Mouse (Mus musculus): Measurements from ENCODE around the gene C2cd3.
"Not testable (repeated sequence)": the region's sequence is repeated elsewhere in the genome, so short reads cannot be mapped to it uniquely, and the experiment has no call there.

The C2cd3 gene

DNA sequence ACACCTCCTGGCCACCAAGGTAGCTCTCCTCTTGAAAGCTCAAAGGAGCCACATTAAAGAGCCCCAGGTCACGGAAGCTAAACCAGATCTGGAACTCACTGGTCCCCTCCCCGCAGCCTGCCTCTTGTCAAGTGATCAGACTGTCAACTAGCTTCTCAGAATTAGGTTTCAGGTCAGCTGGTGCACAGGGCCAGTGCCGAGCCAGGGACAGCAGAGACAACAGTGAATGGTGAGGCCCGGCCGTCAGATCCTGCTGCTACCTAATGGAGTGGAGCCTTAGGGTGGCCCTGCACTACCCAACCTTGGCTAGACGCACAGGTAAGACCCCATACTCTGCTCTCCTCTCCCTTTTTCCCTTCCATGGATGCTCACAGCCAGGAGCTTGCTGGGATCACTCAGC, 100.7 kb downstream of the C2cd3 start, which contains the start of gene Ucp3:
Gene Ucp3 (plus strand): TSS at position 214 of the 400 bp plus-strand sequence.
- peak; percentile 97 for DNase-seq

DNA sequence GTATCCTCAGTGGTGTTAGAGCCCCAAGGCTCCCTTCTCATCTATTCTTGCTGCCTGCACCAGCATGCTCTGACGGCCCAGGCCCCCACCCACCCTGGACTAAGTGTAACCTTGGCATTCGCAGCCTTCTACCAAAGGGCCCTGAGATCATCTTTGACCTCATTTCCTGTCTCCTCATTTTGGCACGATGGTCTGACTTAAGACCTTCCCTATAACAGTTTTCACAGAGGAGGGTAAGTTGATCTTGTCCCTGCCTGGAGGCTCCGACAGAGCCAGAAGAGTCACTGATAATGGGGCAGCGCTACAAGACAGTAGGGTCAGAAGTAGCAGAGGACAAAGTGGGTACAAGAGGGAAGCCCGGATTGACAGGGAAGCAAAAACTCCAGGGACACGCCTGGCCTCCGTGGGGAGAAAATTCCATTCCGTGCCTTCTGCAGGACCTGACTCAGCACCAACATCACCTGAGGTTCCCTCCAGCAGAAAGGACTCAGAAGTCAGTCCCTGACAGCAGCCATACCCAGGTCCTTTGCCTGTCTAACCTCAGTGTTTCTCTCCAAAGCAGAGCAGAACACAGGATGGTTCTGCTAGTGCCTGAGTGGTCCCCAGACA, 101.9 kb downstream of the C2cd3 start:
- peak; percentile 88 for DNase-seq

DNA sequence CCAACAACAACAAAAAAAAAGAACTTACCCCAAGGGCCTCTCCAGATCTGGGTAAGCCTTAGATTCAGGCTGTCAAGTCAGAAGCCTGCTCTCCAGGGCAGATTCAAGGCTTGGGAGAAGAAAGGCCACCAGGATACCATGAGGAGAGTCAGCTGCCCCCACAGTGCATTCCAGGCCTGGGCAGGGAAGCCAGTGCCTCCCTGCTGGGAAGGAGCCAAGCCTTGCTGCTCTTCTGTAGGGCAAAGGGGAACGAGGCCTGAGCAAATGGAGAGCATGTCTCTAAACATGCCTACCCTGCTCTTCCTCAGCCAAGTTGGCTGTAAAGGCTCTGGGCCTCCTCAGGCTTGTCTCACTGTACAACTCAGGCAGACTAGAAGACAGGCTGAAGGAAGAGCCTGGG, 102.6 kb downstream of the C2cd3 start:
- peak; percentile 98 for DNase-seq

DNA sequence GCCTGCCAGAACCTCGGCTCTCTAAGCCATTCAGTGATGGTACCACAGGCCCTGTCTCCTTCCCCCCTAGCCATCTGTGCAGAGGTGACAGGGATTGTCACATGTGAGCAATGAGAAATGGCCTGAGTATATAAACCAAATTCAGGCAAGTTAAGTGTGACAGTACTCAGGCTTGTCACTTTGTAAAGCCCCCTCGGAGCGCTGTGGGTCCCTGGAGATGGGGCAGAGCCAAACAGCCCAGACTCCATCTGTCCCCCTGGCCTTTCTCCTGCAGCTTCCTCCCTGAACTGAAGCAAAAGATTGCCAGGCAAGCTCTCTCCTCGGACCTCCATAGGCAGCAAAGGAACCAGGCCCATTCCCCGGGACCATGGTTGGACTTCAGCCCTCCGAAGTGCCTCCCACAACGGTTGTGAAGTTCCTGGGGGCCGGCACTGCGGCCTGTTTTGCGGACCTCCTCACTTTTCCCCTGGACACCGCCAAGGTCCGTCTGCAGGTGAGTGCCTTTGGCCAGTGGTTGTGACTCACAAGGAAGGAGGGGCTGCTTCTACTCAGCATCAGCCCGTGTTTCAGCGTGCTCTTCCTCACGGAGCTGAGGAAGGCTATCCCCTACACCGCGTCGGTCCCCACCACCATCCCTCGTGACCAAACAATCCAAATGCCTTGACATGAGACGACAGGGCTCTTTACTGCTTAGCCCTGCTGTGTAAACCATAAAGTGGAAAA, 107.2 kb downstream of the C2cd3 start:
- DNase-seq, result peak; percentile 86

DNA sequence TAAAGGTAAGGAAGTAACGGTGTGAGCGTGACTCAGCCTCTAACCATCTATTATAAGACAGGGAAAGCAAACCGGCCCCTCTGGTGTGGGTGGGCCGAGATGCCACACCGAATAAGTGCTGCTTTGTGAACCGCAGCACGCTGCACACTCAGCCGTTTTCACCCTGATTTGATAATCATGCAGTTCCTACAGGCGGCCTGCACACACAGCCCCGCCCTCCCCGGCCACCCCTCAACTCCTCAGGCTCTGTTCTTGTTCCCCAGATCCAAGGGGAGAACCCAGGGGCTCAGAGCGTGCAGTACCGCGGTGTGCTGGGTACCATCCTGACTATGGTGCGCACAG, 107.8 kb downstream of the C2cd3 start:
- no peak for DNase-seq

DNA sequence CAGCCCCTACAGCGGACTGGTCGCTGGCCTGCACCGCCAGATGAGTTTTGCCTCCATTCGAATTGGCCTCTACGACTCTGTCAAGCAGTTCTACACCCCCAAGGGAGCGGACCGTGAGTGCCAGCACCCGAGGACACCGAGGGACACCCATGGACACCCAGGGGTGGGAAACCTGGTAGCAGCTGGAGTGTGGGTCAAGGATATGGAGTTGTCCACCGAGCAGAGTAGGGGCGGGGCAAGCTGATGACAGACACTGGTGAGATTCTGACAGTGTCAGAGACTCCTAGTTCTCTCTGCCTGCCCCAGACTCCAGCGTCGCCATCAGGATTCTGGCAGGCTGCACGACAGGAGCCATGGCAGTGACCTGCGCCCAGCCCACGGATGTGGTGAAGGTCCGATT, 108.1 kb downstream of the C2cd3 start:
- peak; percentile 88 for DNase-seq

DNA sequence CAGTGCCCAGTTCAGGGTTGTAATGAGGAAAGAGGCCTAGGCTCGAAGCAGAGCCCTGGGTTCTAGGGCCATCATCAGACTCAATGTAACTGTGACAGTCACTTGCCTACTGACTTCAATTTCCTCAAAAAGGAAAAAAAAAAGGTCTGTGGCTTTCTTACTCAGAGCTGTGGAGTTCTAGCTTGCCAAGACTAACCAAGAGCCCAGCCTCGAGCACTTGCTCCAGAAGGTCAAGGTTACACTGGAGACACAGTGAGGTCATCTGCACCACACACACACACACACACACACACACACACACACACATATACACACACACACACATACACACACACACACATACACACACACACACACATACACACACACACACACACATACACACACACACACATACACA, 110.0 kb downstream of the C2cd3 start:
- DNase-seq, result not testable (repeated sequence)

DNA sequence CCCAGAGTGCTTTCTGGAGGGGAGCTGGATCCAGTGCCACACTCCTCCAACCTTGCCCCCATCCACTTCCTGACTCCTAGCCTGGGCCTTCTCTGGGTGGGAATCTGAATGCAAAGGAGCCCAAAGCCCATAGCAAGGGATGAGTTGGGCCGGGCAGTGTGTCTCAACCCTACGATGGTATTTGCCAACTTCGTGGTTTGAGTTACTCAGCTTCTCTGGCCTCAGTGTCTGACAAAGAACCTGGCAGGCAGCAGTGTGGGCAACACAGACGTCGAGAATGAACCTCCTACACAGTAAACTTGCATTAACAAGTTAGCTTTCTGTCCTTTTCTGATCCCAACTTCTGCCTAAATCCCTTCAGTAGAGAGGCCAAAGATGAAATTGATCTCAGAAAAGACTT, 112.5 kb downstream of the C2cd3 start:
- DNase-seq, result no peak

DNA sequence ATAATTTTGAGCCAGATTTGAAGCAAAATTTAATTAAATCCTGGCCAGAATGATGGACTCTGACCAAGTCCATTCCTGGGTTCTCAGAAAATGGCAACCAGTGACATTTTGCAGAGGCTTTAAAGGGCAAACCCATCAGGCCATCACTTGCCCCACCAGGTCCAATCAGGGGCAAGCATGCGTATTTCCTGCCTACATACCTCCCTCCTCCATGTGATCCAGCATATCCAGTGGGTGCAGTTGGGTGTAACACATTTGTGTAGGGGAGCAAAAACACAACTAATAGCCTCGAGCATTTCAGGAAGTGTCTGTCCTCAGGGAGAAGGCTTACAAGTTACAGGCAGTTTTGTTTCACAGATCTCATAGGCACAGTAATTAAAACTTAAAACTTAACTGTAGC, 115.3 kb downstream of the C2cd3 start:
- DNase-seq, result no peak

DNA sequence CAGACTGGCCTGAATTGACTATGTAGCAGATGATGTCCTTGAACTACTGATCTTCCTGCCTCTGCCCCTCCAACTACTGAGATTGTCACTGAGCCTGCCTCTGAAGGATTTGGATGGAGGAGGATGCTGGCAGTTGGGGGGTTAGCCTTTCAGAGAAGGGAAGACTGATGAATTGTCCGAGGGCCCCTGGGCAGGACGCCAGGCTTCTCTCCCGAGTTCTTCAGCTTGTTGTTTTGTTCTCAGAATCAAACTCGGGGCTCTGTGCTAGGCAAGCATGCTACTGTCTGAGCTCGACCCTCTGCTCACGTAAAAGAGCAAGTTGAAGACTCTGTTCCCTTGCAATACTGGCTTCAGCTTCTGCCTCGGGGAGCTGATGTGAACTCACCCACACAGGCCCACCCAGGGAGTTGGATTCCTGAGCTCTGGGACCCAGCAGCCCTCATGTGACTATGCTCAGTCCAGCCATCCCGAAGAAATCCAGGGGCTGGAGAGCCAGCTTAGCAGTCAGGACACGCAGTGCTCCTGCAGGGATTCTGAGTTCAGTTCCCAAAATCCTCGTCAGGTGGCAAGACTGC, 116.5 kb downstream of the C2cd3 start:
- peak; percentile 90 for DNase-seq

DNA sequence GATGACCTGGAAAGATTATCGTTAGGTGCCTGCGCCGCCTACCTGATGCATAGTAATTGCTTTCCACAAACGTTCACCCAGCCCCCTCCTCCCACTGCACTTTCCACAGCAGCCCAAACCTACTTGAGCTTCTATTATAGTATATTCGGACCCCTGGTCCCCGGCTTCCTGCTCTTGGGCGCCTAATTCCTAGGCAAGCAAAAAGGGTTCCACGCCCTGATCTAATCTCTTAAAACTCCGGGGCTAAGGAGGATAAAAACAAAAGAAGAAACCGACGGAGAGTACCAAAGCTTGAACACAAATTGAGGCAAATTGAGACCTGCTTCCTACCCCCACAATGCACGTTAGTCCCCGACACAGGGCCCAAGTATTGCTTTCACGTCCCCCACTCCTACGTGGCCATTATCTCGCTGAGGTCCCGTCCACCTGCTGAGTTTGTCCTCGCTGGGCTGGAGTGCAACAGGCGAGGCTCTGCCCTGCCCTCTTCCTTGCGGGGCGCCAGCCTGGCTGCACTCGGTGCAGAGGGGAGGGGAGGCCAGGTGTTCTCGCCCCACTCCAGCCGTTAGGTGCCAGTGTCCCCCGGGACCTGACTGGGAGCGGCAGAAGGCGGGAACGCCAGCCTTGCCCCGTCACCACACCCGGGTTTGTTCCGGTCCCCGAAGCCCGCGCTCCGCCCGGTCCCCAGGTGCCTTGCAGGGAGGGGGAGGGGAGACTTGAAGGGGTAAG, 120.5 kb downstream of the C2cd3 start:
- DNase-seq, result peak; percentile 93

DNA sequence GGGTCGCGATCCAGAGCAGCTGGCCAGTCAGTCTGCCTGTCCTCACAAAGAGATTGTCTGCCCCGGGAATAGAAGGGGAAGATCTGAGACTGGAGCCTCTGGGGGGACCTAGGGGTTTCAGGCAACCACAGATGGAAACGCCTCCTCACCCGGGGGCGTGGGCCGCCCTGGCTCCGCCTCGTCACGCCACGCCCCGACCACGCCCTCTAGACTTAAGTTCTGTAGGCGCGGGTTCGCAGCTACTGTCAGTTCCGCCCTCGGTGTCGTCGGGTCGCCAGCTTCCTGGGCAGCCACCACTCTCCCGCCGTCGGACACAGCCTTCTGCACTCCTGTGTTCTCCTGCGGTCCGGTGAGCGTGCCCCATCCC, 121.1 kb downstream of the C2cd3 start, which contains the start of gene Ucp2:
Gene Ucp2 (plus strand): TSS at position 221 of the 367 bp plus-strand sequence.
- DNase-seq, result peak; percentile 99

DNA sequence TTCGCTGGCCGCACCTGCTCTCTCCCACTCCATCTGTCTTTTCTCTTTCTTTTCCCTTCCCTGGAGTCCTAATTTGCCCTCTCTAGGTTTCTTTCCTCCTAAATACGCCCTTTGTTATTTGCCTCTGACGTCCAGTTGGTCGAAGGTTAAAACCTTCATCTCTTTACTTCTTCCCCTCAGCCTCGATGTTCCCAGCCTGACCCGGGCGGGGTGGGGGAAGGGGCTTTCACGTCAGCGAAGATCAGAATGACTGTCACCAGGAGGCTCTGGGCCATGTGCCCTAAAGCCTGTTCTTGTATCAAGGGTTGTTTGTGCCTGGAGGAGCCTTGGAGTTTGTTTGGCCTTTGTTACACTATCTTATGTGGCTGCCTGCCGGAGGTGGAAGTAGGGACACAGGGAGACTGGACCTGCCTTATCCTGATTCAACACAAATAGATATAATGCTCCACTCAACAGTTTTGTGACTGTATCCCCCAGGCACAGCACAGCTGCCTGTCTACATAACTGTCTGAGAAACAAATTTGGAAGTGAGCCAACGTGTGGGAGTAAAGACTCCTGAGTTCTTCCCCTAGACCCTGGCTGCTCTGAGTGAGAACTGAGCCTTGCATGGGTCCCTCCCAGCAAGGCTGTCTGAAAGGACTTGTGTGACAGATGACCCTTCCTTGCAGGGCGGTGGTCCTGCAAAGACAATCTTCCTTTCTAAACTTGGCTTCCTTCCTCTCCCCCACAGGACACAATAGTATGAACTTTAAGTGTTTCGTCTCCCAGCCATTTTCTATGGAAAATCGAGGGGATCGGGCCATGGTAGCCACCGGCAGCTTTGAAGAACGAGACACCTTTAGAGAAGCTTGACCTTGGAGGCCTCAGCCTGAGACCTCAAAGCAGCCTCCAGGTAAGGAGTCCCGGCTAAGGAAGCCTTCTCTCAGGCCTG, 121.7 kb downstream of the C2cd3 start:
- DNase-seq, result peak; percentile 97

DNA sequence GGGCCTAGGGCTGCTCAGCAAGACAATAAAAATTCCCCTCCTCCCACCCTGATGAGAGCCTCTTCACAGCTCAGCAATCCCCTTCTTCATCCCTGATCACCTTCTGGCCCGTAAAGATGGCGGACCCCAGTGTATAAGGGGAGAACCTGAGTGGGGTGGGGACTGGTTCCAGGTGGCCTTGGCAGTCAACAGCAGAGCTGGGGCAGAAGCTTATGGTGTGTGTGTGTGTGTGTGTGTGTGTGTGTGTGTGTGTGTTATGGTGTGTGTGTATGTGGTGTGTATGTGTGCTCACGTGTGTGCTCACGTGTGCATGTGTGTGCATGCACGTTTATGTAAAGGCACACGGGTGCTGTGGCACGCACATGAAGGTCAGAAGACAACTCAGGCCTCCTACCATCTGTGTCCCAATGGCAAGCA, 122.4 kb downstream of the C2cd3 start:
- DNase-seq, result peak; percentile 93

DNA sequence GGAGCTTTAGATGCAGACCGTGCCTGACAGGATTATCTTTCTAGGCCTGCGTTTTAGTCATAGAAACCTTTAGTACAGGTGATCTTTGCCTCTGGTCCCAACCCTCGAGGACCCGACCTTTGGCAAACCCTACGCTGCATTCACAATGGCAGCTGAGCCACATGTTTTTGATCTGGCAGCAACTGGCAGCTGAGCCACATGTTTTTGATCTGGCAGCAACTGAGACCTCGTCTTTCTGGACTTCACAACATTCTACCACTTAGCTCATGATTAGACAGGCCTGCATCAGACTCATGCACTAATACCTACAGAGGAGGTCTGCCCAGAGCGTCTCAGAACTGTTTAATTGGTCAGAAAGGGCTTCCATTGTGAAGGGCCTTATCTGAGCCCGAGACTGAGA, 123.0 kb downstream of the C2cd3 start:
- peak; percentile 93 for DNase-seq

DNA sequence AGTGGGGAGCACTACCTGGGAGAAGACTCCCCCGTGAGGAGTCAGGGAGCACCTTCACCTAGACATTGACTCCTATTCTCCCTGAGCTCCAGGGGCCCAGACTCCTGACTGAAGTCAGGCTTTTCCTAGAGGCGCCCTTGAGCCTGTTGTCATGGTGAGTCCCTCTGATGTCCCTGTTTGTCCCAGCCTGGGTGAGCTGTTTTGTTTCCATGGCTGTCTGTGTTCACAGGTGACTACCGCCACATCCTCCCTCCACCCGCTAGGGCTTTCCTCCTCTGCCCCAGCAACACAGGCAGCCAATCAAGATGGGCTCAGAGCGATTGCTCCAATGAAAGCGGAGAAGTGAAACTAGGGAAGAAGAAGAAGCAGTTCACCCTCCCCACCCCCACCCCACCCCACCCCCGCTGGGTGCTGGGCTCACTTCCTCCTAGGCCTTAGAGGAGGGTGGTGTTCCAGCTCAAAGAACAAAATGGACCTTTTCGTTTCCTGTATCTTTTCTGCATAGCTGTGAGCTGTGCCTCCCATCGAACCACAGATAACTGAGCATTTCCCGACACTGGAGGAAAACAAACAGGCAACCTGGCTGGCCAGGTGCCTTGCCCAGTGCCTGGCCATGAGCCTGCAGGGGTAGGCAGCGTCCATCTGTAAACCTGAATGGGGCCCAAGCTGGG, 123.7 kb downstream of the C2cd3 start:
- DNase-seq, result peak; percentile 99

DNA sequence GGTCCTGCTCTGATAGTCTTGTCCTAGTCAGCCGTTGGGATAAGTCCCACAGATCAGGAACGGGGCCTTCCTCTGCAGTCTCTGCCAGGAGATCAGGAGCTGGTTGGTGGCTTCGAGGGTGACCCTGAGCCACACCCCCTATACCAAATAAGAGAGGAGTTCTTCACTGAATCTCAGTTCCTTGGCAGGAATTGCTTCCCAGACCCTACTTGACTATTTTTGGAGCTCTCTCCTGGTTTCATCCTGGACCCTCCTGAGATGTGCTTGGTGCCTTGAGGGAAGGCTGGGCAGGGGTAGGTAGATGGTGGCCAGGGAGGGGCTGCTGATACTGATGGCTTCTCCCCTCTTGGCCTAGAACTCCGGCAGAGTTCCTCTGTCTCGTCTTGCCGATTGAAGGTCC, 124.3 kb downstream of the C2cd3 start:
- peak; percentile 94 for DNase-seq

DNA sequence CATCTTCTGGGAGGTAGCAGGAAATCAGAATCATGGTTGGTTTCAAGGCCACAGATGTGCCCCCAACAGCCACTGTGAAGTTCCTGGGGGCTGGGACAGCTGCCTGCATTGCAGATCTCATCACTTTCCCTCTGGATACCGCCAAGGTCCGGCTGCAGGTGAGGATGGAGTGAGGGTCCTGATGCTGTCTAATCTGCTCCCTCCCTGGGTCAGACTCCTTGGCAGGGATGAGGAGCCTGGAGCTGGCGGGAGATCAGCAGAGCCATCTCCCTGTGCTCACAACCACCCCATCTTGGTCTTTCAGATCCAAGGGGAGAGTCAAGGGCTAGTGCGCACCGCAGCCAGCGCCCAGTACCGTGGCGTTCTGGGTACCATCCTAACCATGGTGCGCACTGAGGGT, 124.8 kb downstream of the C2cd3 start:
- DNase-seq, result peak; percentile 92

DNA sequence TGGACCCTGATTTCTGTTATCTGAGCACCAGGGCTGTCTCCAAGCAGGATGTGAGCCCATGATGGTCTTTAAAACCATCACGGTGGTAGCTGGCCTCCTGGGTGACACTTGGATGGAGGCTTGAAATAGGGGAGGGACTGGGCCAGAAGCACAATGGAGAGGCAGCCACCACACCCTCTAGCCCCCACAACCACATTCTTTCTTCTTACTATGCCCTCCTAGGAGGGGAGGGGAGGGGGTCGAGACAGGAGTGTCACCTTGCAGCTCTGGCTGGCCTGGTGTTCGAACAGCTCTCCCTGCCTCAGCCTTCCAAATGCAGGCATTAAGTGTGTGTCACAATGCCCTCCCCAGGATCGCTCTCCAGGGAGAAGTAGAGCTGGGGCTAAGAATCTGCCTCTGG, 125.4 kb downstream of the C2cd3 start:
- DNase-seq, result no peak

DNA sequence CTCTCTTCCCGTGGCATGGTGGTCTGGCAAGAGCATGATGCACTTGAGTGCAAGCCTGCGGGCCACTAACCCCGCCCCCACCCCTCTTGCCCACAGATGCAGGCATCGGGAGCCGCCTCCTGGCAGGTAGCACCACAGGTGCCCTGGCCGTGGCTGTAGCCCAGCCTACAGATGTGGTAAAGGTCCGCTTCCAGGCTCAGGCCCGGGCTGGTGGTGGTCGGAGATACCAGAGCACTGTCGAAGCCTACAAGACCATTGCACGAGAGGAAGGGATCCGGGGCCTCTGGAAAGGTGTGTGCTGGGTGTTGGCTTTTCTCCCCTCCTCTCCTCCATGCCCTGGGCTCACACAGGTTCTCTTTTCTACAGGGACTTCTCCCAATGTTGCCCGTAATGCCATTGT, 125.9 kb downstream of the C2cd3 start:
- peak; percentile 93 for DNase-seq

DNA sequence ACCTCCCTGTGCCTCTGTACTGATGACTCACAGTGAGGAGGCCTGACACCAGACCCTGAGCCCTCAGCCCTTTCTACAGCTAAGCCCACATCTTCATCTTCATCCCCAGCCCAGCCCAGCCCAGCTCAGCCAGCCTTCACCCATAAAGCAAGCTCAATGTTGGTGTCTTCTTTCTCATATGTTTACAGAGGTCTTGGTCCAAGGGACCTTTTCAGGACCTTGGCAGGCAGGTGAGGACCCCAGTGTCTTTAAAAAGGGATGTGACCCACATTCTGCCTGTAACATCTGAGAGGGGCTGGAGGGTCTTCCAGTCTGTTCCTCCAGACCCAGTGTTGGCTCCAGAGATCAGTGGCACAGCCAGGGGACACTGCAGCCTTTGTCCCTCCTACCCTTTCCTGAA, 127.4 kb downstream of the C2cd3 start:
- no peak for DNase-seq

All from heart, adult 11 months (tissue).